21 mouse cellular contexts compared by ENCODE assay signal in the genomic region with DNA sequence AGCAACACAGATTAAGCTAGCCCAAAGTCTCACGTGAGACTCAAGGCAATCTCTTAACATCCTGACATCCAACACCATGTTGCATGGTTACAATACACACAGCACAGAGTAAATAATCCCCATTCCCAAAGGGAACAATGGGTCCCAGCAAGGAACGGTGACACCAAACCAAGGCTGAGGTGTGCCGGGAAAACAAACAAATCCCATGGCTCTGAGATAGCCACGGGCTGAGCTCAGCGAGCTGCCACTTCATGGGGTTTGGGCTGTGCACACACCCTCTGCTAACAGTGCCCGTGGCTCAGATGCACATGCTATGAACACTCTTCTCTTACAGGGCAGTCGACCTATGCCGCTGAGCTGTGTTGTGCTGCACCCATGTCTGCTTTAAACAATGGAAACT.
"Had no signal": no experiment of that assay in that cellular context is flagged by ENCODE, and none has a peak within 500 bp of the region (broad histone marks: within the 10 kb centered on the region; RNA-seq: fewer than 3 reads in every experiment).

No protein-coding gene starts in this region.

- H3K27ac ChIP-seq: intestine, embryonic 15.5 days; kidney, embryonic 15.5 days; left cerebral cortex, adult 2 months; liver, embryonic 13.5 days; lung, embryonic 15.5 days; midbrain, embryonic 10.5 days; midbrain, embryonic 13.5 days; neural tube, embryonic 13.5 days had no signal

- H3K9ac ChIP-seq: intestine, embryonic 15.5 days; kidney, embryonic 15.5 days; liver, embryonic 13.5 days; lung, embryonic 15.5 days; midbrain, embryonic 13.5 days; neural tube, embryonic 13.5 days had no signal

- H3K9me3 ChIP-seq: intestine, embryonic 15.5 days; kidney, embryonic 15.5 days; liver, embryonic 13.5 days; lung, embryonic 15.5 days; midbrain, embryonic 10.5 days; midbrain, embryonic 13.5 days; neural tube, embryonic 13.5 days had no signal

- H3K36me3 ChIP-seq: intestine, embryonic 15.5 days; kidney, embryonic 15.5 days; liver, embryonic 13.5 days; lung, embryonic 15.5 days; midbrain, embryonic 10.5 days; midbrain, embryonic 13.5 days; neural tube, embryonic 13.5 days had no signal

- DNase-seq: kidney, adult 11 months; kidney, adult 8-10 months; kidney, postnatal 10 days; kidney, postnatal 36 days; layer of hippocampus, postnatal 36 days; liver, embryonic 13.5 days; retina, postnatal 1 day; right cerebral cortex, postnatal 25 days; spleen, adult 18-20 months; thymus, adult 18-20 months; thymus, postnatal 36 days had no signal

- H3K4me1 ChIP-seq: kidney, embryonic 15.5 days had no signal

- H3K27me3 ChIP-seq: intestine, embryonic 15.5 days; kidney, embryonic 15.5 days; liver, embryonic 13.5 days; lung, embryonic 15.5 days; midbrain, embryonic 13.5 days; neural tube, embryonic 13.5 days had no signal

- H3K4me2 ChIP-seq: intestine, embryonic 15.5 days; kidney, embryonic 15.5 days; liver, embryonic 13.5 days; lung, embryonic 15.5 days; midbrain, embryonic 13.5 days; neural tube, embryonic 13.5 days had no signal

- ATAC-seq: intestine, embryonic 15.5 days; midbrain, embryonic 13.5 days; midbrain, embryonic 16.5 days had no signal

- H3K4me3 ChIP-seq: intestine, embryonic 15.5 days; kidney, embryonic 15.5 days; left cerebral cortex, adult 2 months; liver, embryonic 13.5 days; lung, embryonic 15.5 days; megakaryocyte, embryonic 14.5 days; midbrain, embryonic 10.5 days; midbrain, embryonic 13.5 days; myocyte; neural tube, embryonic 13.5 days had no signal
